Mouse (Mus musculus): ENCODE data around the gene Sco2.

Gene Sco2

GRCm38 (mm10) chr15:89373762-89374248, at the start of gene Sco2:
Gene Sco2 (minus strand): TSS chr15:89373846.
- peak; percentile 84 for DNase-seq (ENCODE audit: low read depth)

- no peak for DNase-seq (ENCODE audit: low read depth)
Measured at GRCm38 (mm10) chr15:89421938-89422337, 48.3 kb upstream of the Sco2 start.

GRCm38 (mm10) chr15:89415282-89415681, 41.6 kb upstream of the Sco2 start:
- DNase-seq (ENCODE audit: low read depth), result no peak

- DNase-seq (ENCODE audit: low read depth), result no peak
Measured at GRCm38 (mm10) chr15:89410118-89410517, 36.5 kb upstream of the Sco2 start, which contains the start of gene Syce3. Gene Syce3 (minus strand): TSS chr15:89410503.

- no peak for DNase-seq (ENCODE audit: low read depth)
Measured at GRCm38 (mm10) chr15:89406691-89407090, 33.0 kb upstream of the Sco2 start.

- DNase-seq (ENCODE audit: low read depth), result no peak
Measured at GRCm38 (mm10) chr15:89404831-89405623, 31.4 kb upstream of the Sco2 start.

GRCm38 (mm10) chr15:89402471-89402870, 28.8 kb upstream of the Sco2 start:
- no peak for DNase-seq (ENCODE audit: low read depth)

- no peak for DNase-seq (ENCODE audit: low read depth)
Measured at GRCm38 (mm10) chr15:89399716-89400115, 26.1 kb upstream of the Sco2 start.

GRCm38 (mm10) chr15:89398146-89398545, 24.5 kb upstream of the Sco2 start:
- no peak for DNase-seq (ENCODE audit: low read depth)

- no peak for DNase-seq (ENCODE audit: low read depth)
Measured at GRCm38 (mm10) chr15:89396883-89397282, 23.2 kb upstream of the Sco2 start.

- DNase-seq (ENCODE audit: low read depth), result no peak
Measured at GRCm38 (mm10) chr15:89390081-89390480, 16.4 kb upstream of the Sco2 start.

- DNase-seq (ENCODE audit: low read depth), result no peak
Measured at GRCm38 (mm10) chr15:89387127-89387526, 13.5 kb upstream of the Sco2 start.

- no peak for DNase-seq (ENCODE audit: low read depth)
Measured at GRCm38 (mm10) chr15:89384617-89385016, 11.0 kb upstream of the Sco2 start, which contains the start of gene Klhdc7b. Gene Klhdc7b (plus strand): TSS chr15:89384917.

GRCm38 (mm10) chr15:89379429-89379828, 5.8 kb upstream of the Sco2 start:
- no peak for DNase-seq (ENCODE audit: low read depth)

- no peak for DNase-seq (ENCODE audit: low read depth)
Measured at GRCm38 (mm10) chr15:89378831-89379401, 5.3 kb upstream of the Sco2 start, which contains the start of gene Odf3b. Gene Odf3b (minus strand): TSS chr15:89379282.

- DNase-seq (ENCODE audit: low read depth), result no peak
Measured at GRCm38 (mm10) chr15:89377938-89378828, 4.5 kb upstream of the Sco2 start.

- DNase-seq (ENCODE audit: low read depth), result no peak
Measured at GRCm38 (mm10) chr15:89377362-89377761, 3.7 kb upstream of the Sco2 start.

- no peak for DNase-seq (ENCODE audit: low read depth)
Measured at GRCm38 (mm10) chr15:89376957-89377356, 3.3 kb upstream of the Sco2 start, which contains the start of gene Tymp. Gene Tymp (minus strand): TSS chr15:89377039.

GRCm38 (mm10) chr15:89376040-89376439, 2.4 kb upstream of the Sco2 start:
- DNase-seq (ENCODE audit: low read depth), result no peak

GRCm38 (mm10) chr15:89374801-89375534, 1.3 kb upstream of the Sco2 start:
- no peak for DNase-seq (ENCODE audit: low read depth)

GRCm38 (mm10) chr15:89374340-89374739, 694 bp upstream of the Sco2 start:
- DNase-seq (ENCODE audit: low read depth), result no peak

All from c-Kit-positive CD71-negative TER-119-negative erythroid progenitor cells, embryonic 14.5 days (primary cell).